Mouse (Mus musculus): ENCODE measurements around the gene Gm27029.

GRCm38 (mm10) chr11:101446319-101446718, 21.7 kb upstream of the Gm27029 start:
- TF ChIP-seq POLR2A (IDR thresholded peaks at IDR 0.05; ENCODE audit: low read depth, low read length) (no peak), CTCF (conservative IDR thresholded peaks at IDR 0.05; ENCODE audit: insufficient read depth, insufficient read length, low read depth, low read length) (no peak)
